Mouse (Mus musculus): ENCODE results near the gene Vamp1.

DNA sequence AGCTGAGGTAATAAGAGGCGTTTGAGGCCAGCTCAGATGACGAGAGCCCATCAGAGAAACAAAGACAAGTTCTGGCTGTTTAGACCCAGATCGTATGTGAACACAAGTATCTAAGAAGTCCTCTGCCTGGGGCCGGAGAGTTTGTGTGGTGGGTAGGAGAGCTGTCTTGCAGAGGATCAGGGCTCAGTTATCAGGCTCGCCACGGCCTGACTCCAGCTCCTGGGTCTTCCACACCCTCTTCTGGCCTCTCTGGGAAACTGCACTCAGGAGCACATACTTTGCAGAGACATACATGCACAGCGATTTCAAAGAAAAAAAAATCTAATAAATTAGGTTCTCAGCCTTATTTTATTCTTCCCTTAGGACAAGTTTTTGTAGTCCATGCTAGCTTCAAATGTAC lies 69.4 kb downstream of the Vamp1 start:
- TF ChIP-seq CTCF (IDR thresholded peaks at IDR 0.05; ENCODE audit: low read depth, low read length) = peak; percentile 8
- TF ChIP-seq POLR2A (IDR thresholded peaks at IDR 0.05; ENCODE audit: insufficient read depth, low read length) = no peak

Data from ES-Bruce4 (cell line).